Mouse (Mus musculus) forebrain, embryonic 16.5 days (tissue): Measurements from ENCODE around the gene Unc80. TPM values are rescaled to one million over a fixed set of nuclear protein-coding genes. Genes with fewer than 3 reads are reported as not detected.

ENCODE experiments used
- ATAC-seq: fragments of 200-750 bp; cut with Nextera tagmentation; 2 replicates; pipeline ENCODE4 v1.8.0; 2017; ENCODE audit warnings: mild to moderate bottlenecking, moderate library complexity
- H3K27ac ChIP-seq: fragments of 300-500 bp; sonication (generic); 2 replicates; pipeline ENCODE4 v1.5.1; 2014; ENCODE audit warnings: low read length, control low read depth
- H3K27me3 ChIP-seq: fragments of 300-500 bp; sonication (generic); replicated peaks from 2 replicates; pipeline ENCODE4 v1.6.1; 2014; ENCODE audit warnings: low read length; ENCODE audit not compliant: control insufficient read depth, insufficient read depth
- H3K36me3 ChIP-seq: fragments of 300-500 bp; sonication (generic); 2 replicates; pipeline ENCODE4 v1.6.1; 2014; ENCODE audit not compliant: control insufficient read depth, insufficient read depth
- H3K4me1 ChIP-seq: fragments of 300-500 bp; sonication (generic); replicated peaks from 2 replicates; pipeline ENCODE4 v1.6.1; 2014; ENCODE audit warnings: low read length; ENCODE audit not compliant: control insufficient read depth, insufficient read depth
- H3K4me2 ChIP-seq: fragments of 300-500 bp; sonication (generic); 2 replicates; pipeline ENCODE4 v1.6.1; 2014; ENCODE audit warnings: mild to moderate bottlenecking, low read length, control low read depth
- H3K4me3 ChIP-seq: fragments of 300-500 bp; sonication (generic); replicated peaks from 2 replicates; pipeline ENCODE4 v1.5.1; 2014; ENCODE audit warnings: mild to moderate bottlenecking, low read length, control low read depth
- H3K9ac ChIP-seq: fragments of 300-500 bp; sonication (generic); replicated peaks from 2 replicates; pipeline ENCODE4 v1.6.1; 2014; ENCODE audit warnings: low read depth, low read length, control low read depth
- H3K9me3 ChIP-seq: fragments of 300-500 bp; sonication (generic); 2 replicates; pipeline ENCODE4 v1.6.1; 2016; ENCODE audit warnings: low read length; ENCODE audit not compliant: control insufficient read depth
- WGBS: fragments of 180-500 bp; shearing (Covaris S2); extraction: QIAGEN DNeasy Blood & Tissue Kit; methylation state at CpG from one replicate; pipeline ENCODE4 v1.1.7; 2014; 5-methylcytosine and 5-hydroxymethylcytosine counted together
- polyA plus RNA-seq: library from polyadenylated mRNA; unstranded; fragments of >200 nt; fragmentation: Nextera tagmentation; extraction: Ambion mirVana; gene quantifications from 2 replicates; pipeline ENCODE4 v1.2.1, GENCODE M21; 2015

Unc80 gene
- polyA plus RNA-seq: 2.3 and 4.6 TPM in 2 replicates

DNA sequence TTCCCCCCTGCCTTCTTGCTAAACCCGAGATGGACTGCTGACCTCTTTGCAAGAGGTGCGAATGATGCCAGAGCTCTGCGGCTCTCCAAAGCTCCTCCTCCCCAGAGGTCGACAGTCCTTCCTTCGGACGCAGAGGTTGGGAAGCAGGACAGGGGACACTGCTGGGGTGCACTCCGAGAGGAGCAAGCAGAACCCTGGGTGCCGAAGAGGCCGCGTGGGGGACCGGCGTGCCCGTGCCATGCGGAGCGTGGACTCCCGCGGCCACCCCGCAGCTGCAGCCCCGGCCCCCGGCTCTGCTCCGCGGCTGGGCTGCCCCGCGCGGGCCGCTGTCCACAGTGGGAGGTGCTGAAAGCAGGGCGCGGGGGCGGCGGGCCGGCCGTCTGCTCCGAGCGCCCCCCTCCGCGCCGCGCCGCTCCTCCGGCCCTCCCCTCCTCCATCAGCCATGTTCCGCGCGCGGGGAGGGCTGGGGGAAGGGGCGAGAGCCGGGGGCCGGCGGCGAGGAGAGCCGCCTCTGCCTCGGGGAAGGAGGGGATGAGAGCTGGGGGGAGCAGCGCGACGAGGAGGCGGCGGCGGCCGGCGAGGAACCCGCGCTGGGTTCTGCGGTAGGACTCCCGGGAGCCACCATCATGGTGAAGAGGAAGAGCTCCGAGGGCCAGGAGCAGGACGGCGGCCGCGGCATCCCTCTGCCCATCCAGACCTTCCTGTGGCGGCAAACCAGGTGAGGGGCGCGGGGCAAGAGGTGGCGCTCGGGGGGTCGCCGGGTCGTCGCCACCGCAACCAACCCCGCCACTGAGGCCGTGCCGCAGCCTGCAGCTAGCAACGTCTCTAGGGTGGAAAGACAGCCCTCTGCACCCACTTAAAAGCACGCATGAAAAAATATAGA is at the start of gene Unc80:
Unc80 (plus strand) TSS at position 547 of the 883 bp plus-strand sequence.
- Histone ChIP-seq H3K27ac (no peak within 1 kb of the TSS; the same call in 1 of the 2 replicates), H3K27me3 (no peaks in the 10 kb centered on the region), H3K9ac (peak within 1 kb of the TSS; percentile 83), H3K9me3 (no peaks in the 10 kb centered on the region), H3K4me2 (peak within 1 kb of the TSS; percentile 75), H3K36me3 (no peaks in the 10 kb centered on the region), H3K4me3 (peak within 1 kb of the TSS; percentile 68), H3K4me1 (peaks cover 6% of the 10 kb centered on the region)
- ATAC-seq: peak; percentile 93
- WGBS: under 1% methylated on average over 64 of the region's 83 CpGs

DNA sequence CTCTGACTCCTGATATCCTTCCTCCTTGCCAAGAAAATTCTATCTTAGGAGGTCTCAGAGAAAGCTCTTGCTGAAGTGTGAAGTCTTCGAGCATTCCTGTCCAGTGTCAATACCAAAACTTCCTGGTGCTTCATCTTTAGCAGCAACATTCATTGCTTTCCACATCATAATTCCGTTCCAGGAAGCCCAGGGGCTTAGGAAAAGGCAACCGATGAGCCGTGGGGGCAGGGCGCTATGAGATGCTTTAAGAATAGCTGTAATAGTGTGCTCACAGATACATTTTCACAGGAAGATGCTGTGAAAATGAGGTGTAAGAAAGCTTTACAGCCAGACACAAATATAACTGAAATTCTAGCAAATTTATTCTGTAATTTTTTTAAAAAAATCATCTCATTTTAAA is 42.1 kb upstream of the Unc80 start:
- Histone ChIP-seq H3K27me3 (no peaks in the 10 kb centered on the region), H3K9ac (no peak overlapping the region), H3K4me1 (no peaks in the 10 kb centered on the region), H3K9me3 (no peaks in the 10 kb centered on the region), H3K27ac (no peak overlapping the region), H3K4me2 (no peak overlapping the region), H3K4me3 (no peak overlapping the region), H3K36me3 (peaks cover 30% of the 10 kb centered on the region)
- 93% methylated on average over 5 of the region's 5 CpGs for WGBS
- no peak for ATAC-seq

GRCm38 (mm10) chr1:66430962-66431361 is 37.2 kb upstream of the Unc80 start:
- no peak overlapping the region for H3K9ac ChIP-seq
- no peak overlapping the region for H3K4me2 ChIP-seq
- no peak overlapping the region for H3K27ac ChIP-seq
- peaks cover 20% of the 10 kb centered on the region for H3K36me3 ChIP-seq
- ATAC-seq: peak; percentile 58; the same call in 1 of the 2 replicates
- no peaks in the 10 kb centered on the region for H3K27me3 ChIP-seq
- no peak overlapping the region for H3K4me3 ChIP-seq
- no peaks in the 10 kb centered on the region for H3K4me1 ChIP-seq
- no peaks in the 10 kb centered on the region for H3K9me3 ChIP-seq

DNA sequence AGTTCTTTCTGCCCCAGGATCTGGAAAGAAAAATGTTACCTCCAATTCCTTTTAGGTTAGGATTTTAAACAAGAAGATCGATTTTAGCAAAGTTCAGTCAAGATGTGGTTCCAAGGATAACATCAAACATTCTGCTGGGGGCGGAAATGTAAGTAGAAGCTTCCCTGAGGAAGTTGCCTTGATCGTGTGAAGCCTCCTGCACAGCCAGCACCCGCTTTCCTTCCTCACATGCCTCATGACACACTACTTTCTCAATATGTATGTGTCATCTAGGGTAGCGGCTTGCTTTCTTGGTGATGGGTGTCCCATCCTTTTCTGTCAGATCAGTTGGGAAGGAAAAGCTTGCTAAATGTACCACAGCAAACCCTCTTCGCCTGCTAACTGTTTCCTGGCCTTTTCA is 36.7 kb upstream of the Unc80 start:
- ATAC-seq: no peak
- H3K4me3 ChIP-seq: no peak overlapping the region
- H3K27ac ChIP-seq: no peak overlapping the region
- H3K27me3 ChIP-seq: no peaks in the 10 kb centered on the region
- no peaks in the 10 kb centered on the region for H3K4me1 ChIP-seq
- no peaks in the 10 kb centered on the region for H3K9me3 ChIP-seq
- H3K36me3 ChIP-seq: peaks cover 18% of the 10 kb centered on the region
- 95% methylated on average over 6 of the region's 6 CpGs for WGBS
- no peak overlapping the region for H3K9ac ChIP-seq
- no peak overlapping the region for H3K4me2 ChIP-seq

GRCm38 (mm10) chr1:66438069-66438468 is 30.1 kb upstream of the Unc80 start:
- peaks cover 46% of the 10 kb centered on the region for H3K36me3 ChIP-seq
- 80% methylated on average over 2 of the region's 2 CpGs for WGBS

DNA sequence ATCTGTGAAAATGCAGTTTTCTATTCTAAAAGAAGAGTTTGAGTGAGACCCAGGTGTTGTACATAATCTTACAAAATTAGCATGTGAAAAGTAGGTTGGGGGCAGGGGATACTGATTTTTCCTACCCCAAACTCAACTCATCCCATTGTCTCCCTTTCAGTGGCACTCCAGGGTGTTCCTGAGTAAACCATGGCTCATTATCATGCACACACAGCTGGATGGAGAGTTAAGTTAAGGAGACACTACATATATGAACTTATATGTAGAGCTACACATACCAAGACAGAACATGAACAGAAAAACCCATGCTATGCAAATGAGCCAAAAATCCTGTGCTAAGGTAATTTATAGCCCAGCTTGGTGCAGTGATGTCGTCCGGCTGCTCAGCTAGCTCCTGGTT is 25.2 kb upstream of the Unc80 start:
- H3K4me2 ChIP-seq: no peak overlapping the region
- 71% methylated on average over 2 of the region's 2 CpGs for WGBS
- no peak for ATAC-seq
- no peak overlapping the region for H3K4me3 ChIP-seq
- no peaks in the 10 kb centered on the region for H3K4me1 ChIP-seq
- no peak overlapping the region for H3K27ac ChIP-seq
- H3K36me3 ChIP-seq: peaks cover 34% of the 10 kb centered on the region
- no peak overlapping the region for H3K9ac ChIP-seq
- no peaks in the 10 kb centered on the region for H3K27me3 ChIP-seq
- H3K9me3 ChIP-seq: no peaks in the 10 kb centered on the region

More at GRCm38 (mm10) chr1:66438069-66438468, 30.1 kb upstream of the Unc80 start:
- H3K4me2 ChIP-seq: no peak overlapping the region
- H3K4me3 ChIP-seq: no peak overlapping the region
- H3K9me3 ChIP-seq: no peaks in the 10 kb centered on the region
- no peaks in the 10 kb centered on the region for H3K4me1 ChIP-seq
- no peaks in the 10 kb centered on the region for H3K27me3 ChIP-seq
- no peak for ATAC-seq
- no peak overlapping the region for H3K9ac ChIP-seq
- no peak overlapping the region for H3K27ac ChIP-seq

DNA sequence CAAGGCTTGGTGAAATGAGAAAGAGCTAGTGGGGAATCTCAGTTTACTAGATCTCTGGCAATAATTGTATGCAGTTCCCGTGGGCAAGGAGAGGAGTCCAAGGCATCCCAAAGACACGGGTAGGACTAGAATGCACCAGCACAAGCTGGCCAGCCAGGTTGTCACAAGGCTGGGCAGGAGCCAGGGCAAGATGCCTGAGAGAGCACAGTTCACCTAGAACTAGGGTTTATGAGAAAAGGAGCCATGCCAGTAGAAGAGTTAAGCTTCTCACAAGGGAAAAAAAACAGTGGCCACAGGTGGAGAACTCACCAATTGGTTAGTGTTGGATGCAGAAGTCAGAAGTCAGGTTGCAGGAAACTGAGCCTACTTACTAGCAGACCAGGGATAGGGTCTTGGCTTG is 18.7 kb upstream of the Unc80 start:
- no peaks in the 10 kb centered on the region for H3K9me3 ChIP-seq
- H3K27me3 ChIP-seq: no peaks in the 10 kb centered on the region
- no peak overlapping the region for H3K9ac ChIP-seq
- H3K4me3 ChIP-seq: no peak overlapping the region
- no peaks in the 10 kb centered on the region for H3K4me1 ChIP-seq
- no peaks in the 10 kb centered on the region for H3K36me3 ChIP-seq
- H3K4me2 ChIP-seq: no peak overlapping the region
- no peak for ATAC-seq
- 68% methylated on average over 2 of the region's 2 CpGs for WGBS
- no peak overlapping the region for H3K27ac ChIP-seq

DNA sequence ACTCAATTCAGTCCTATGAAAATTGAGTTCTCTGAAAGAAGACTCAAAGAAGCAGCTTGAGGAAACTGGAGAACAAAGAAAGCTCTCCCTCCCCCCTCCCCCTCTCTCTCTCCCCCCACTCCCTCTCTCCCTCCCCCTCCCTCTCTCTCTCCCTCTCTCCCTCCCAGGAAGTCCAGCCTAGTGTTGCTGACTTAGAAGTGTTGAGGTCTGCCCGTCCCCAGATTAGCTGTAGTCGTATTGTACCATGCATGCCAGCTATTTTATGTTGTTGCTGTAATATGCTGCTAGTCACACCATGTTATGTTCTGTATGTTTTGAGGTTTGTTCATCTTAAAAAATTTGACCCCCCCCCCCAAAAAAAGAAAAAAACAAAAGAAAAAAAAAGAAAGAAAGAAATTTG is 11.6 kb upstream of the Unc80 start:
- 30% methylated on average over 2 of the region's 2 CpGs for WGBS
- H3K4me1 ChIP-seq: no peaks in the 10 kb centered on the region

DNA sequence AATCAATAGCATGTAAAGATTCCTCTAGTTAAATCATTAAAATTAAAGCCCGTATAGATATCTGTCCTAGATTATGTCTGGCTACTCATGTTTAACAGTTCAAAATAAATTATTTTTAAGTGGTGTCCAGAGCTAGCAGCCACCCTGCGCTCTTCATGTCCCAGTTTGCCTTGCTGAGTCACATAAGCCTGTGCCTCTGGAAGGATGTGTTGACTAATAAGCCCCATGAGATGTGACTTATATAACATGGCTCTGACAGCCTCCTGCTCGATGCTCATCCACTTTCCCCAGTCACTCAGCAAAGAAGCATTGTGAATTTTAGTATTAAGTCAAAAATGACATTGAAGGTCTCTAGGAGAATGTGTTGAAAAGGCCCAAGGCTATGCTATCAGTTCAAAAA is 10.4 kb upstream of the Unc80 start:
- H3K4me2 ChIP-seq: no peak overlapping the region
- no peak overlapping the region for H3K4me3 ChIP-seq
- no peak overlapping the region for H3K27ac ChIP-seq
- 79% methylated on average over 3 of the region's 3 CpGs for whole genome bisulfite sequencing
- H3K36me3 ChIP-seq: no peaks in the 10 kb centered on the region
- H3K9me3 ChIP-seq: peaks cover 3% of the 10 kb centered on the region; the same call in 1 of the 2 replicates
- ATAC-seq: no peak
- H3K27me3 ChIP-seq: no peaks in the 10 kb centered on the region
- no peak overlapping the region for H3K9ac ChIP-seq
- H3K4me1 ChIP-seq: no peaks in the 10 kb centered on the region

More for the DNA sequence above, 11.6 kb upstream of the Unc80 start:
- Histone ChIP-seq H3K4me3 (no peak overlapping the region), H3K36me3 (no peaks in the 10 kb centered on the region), H3K9me3 (peaks cover 3% of the 10 kb centered on the region; the same call in 1 of the 2 replicates), H3K27ac (no peak overlapping the region), H3K9ac (no peak overlapping the region), H3K4me2 (no peak overlapping the region), H3K27me3 (no peaks in the 10 kb centered on the region)
- ATAC-seq: no peak
